Mouse (Mus musculus) cerebellum, adult 2 months (tissue): ENCODE results near the gene Rgn. TPM values are rescaled to one million over a fixed set of nuclear protein-coding genes. Genes with fewer than 3 reads are reported as not detected.
A peak's percentile ranks its signal among the peaks of the same experiment; 100 is the strongest.

Experiments used
- DNase-seq, 2 experiments: peaks; one replicate each; pipeline ENCODE4 v3.0.0; 2021
- H3K27ac ChIP-seq: fragments of 200-500 bp; 2 replicates; pipeline ENCODE4 v1.5.1; 2012; ENCODE audit warnings: low read length, control low read depth, inconsistent platforms; ENCODE audit not compliant: insufficient read depth
- H3K27me3 ChIP-seq: fragments of 200-500 bp; 2 replicates; pipeline ENCODE4 v1.6.1; 2012; ENCODE audit warnings: inconsistent platforms, mild to moderate bottlenecking, low read length, moderate library complexity; ENCODE audit not compliant: control insufficient read depth, insufficient read depth
- H3K4me1 ChIP-seq: fragments of 200-500 bp; 2 replicates; pipeline ENCODE4 v1.6.1; 2011; ENCODE audit warnings: low read length; ENCODE audit not compliant: control insufficient read depth, insufficient read depth
- H3K4me3 ChIP-seq: fragments of 200-500 bp; replicated peaks from 2 replicates; pipeline ENCODE3; 2011; ENCODE audit warnings: mild to moderate bottlenecking, low read depth, low read length, control low read depth; ENCODE audit not compliant: insufficient read depth
- CTCF ChIP-seq: fragments of 200-500 bp; IDR thresholded peaks from 2 replicates; pipeline ENCODE4 v1.5.1; 2011; ENCODE audit warnings: low read depth, mild to moderate bottlenecking, control low read depth, low read length, moderate library complexity, borderline replicate concordance; ENCODE audit not compliant: insufficient read depth
- POLR2A ChIP-seq: fragments of 200-500 bp; IDR thresholded peaks from 2 replicates; pipeline ENCODE4 v1.6.1; 2011; ENCODE audit warnings: low read length, control low read depth, borderline replicate concordance; ENCODE audit not compliant: insufficient read depth
- WGBS: fragments of 180-500 bp; shearing (Covaris S2); methylation state at CpG from one replicate; pipeline ENCODE4 v1.1.7; 2018; 5-methylcytosine and 5-hydroxymethylcytosine counted together
- polyA plus RNA-seq: library from polyadenylated mRNA; depleted of rRNA; stranded (reverse); fragments of >200 nt; gene quantifications from 2 replicates; pipeline ENCODE4 v1.2.3, GENCODE M21; 2012; rRNA removed

Gene Rgn
- polyA plus RNA-seq, 1 experiment: 0.28 TPM

DNA sequence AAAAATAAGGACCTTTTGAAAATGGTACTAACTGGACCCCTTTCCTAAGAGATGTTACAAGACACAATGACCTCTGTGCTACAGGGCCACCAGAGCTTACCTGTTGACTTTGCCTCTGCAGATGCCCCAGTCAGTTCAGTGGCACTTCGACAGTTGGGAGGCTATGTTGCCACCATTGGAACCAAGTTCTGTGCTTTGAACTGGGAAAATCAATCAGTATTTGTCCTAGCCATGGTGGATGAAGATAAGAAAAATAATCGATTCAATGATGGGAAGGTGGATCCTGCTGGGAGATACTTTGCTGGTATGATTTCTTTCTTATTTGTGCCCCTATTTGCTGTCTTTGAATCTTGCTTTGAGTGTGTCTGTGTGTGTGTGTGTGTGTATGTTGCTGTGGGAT, 2.6 kb downstream of the Rgn start:
- TF ChIP-seq CTCF: no peak
- no peak for TF ChIP-seq POLR2A
- H3K4me1 ChIP-seq: no peaks in the 10 kb centered on the region
- DNase-seq: no peak
- H3K4me3 ChIP-seq: no peak overlapping the region
- WGBS: 87% methylated on average over 2 of the region's 2 CpGs
- H3K27me3 ChIP-seq: no peaks in the 10 kb centered on the region
- H3K27ac ChIP-seq: no peak overlapping the region

DNA sequence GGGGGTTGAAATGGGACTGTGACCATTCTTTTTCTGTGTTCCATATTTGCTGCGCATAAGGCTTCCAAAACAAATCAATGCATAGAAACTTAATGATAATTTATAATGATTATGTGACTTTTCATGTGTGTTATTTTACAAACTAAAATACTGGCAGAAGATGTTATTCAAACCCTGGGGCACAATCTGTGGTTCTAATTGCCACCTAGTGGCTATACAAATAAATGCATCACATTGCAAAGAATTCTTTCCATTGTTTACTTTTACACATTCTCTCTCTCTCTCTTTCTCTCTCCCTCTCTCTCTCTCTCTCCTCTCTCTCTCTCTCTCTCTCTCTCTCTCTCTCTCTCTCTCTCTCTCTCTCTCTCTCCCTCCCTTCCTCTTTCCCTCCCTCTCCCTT, 12.3 kb downstream of the Rgn start:
- Histone ChIP-seq H3K27ac (no peak overlapping the region), H3K27me3 (no peaks in the 10 kb centered on the region), H3K4me3 (no peak overlapping the region), H3K4me1 (no peaks in the 10 kb centered on the region)
- 61% methylated on average over 1 of the region's 1 CpGs for WGBS
- DNase-seq: no peak
- no peak for TF ChIP-seq CTCF
- TF ChIP-seq POLR2A: no peak

DNA sequence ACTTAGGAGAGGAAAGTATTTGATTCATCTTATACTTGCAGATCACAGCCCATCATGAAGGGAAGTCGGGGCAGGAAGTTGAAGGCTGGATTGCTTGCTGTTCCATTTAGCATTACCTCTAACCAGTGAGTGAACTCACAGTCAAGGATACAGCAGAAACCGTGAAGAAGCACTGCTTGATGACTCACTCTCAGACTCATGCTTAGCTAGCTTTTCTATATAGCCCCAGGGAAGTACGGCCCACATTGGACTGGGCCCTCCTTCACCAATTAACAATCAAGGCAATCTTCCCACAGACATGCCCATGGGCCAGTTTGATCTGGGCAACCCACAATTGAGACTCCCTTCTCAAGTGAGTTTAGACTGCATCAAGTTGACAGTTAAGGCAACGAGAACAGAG, 14.4 kb downstream of the Rgn start:
- no peak for DNase-seq
- H3K4me1 ChIP-seq: no peaks in the 10 kb centered on the region
- 73% methylated on average over 4 of the region's 4 CpGs for WGBS
- H3K27ac ChIP-seq: no peak overlapping the region
- H3K27me3 ChIP-seq: no peaks in the 10 kb centered on the region
- no peak overlapping the region for H3K4me3 ChIP-seq
- no peak for TF ChIP-seq CTCF
- no peak for TF ChIP-seq POLR2A

DNA sequence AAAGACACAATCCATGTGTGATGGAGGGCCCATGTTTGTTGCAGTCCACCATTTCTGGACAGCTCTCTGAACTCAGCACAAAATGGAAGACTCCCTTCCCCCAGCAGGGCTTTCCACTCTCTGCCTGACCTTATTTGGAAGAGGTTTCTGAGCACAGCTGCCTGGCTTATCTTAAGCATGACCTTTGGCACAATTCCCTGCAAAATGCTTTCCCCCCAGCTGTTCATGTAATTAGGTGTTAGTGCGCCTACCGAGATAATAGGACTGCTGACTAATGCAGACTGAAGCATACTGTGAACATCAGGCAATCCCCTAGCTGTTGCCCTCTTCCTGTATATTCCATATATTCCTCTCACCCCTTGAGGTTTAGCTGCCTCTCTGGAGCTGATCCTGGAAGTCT, 21.4 kb downstream of the Rgn start:
- TF ChIP-seq POLR2A: no peak
- no peak for TF ChIP-seq CTCF
- WGBS: 63% methylated on average over 2 of the region's 2 CpGs
- DNase-seq: no peak

DNA sequence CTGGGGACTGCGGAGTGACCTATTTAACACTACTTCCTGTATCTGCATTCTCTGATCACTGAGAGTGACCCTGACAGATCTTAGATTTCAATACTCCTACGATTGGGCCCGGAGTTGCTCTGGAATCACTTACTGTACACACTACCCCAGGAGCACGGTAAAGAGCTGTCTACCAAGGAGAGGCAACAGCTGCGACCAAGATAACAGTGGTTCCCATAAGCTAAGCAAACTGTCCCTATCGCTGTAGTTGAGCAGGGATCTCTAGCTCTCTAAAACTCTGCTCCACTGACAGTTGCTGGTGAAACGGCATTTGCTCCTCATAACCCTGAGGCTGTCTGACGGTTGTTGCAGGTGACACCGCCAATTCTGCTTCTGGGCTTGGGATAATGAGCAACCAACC, 23.1 kb downstream of the Rgn start:
- WGBS: 62% methylated on average over 9 of the region's 9 CpGs

More for the DNA sequence above, 21.4 kb downstream of the Rgn start:
- no peaks in the 10 kb centered on the region for H3K4me1 ChIP-seq
- no peaks in the 10 kb centered on the region for H3K27me3 ChIP-seq
- H3K4me3 ChIP-seq: no peak overlapping the region
- H3K27ac ChIP-seq: no peak overlapping the region

DNA sequence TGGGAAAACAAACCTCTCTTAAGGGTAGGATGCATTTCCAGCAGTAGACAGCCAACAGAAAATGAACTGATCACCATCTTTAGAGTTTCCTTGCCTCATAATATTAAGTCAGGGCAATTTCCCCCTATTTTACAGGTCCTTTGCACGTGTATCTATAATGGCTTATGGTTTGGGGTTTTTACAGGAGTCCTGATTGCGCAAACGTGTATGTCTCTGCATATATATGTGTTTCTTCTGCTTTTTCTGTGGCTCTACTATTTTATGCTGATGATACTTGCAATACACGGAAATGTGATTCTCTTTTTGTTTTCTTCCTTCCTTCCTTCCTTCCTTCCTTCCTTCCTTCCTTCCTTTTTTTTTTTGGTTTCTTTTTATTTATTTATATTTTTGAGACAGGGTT, 24.3 kb downstream of the Rgn start:
- H3K27me3 ChIP-seq: no peaks in the 10 kb centered on the region
- WGBS: 93% methylated on average over 4 of the region's 4 CpGs
- no peaks in the 10 kb centered on the region for H3K4me1 ChIP-seq
- no peak overlapping the region for H3K4me3 ChIP-seq
- no peak for TF ChIP-seq CTCF
- no peak for TF ChIP-seq POLR2A
- no peak for DNase-seq
- H3K27ac ChIP-seq: no peak overlapping the region

More for the DNA sequence above, 23.1 kb downstream of the Rgn start:
- H3K27me3 ChIP-seq: no peaks in the 10 kb centered on the region
- H3K27ac ChIP-seq: no peak overlapping the region
- H3K4me1 ChIP-seq: no peaks in the 10 kb centered on the region
- DNase-seq: peak; percentile 1 to 7
- no peak overlapping the region for H3K4me3 ChIP-seq
- no peak for TF ChIP-seq POLR2A
- TF ChIP-seq CTCF: no peak

DNA sequence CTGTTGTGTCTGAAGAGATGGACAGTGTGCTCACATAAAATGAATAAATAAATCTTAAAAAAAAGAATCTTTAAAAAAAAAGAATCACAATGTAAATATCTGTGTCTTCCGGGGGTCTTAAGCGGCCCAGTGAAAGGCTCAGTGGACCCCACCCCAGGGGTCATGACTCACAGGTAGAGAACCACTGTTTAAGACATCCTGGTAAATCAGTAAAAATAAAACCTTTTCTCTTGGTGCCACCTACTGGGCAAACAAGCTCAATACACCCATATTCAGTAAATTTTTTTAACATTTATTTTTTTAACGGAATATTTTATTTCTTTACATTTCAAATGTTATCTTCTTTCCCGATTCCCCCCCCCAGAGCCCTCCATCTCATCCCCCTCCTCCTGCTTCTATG, 38.4 kb downstream of the Rgn start:
- no peak overlapping the region for H3K4me3 ChIP-seq
- TF ChIP-seq POLR2A (no peak), CTCF (no peak)
- no peak for DNase-seq
- no peaks in the 10 kb centered on the region for H3K4me1 ChIP-seq
- 10% methylated on average over 4 of the region's 4 CpGs for WGBS
- H3K27me3 ChIP-seq: no peaks in the 10 kb centered on the region
- H3K27ac ChIP-seq: no peak overlapping the region

DNA sequence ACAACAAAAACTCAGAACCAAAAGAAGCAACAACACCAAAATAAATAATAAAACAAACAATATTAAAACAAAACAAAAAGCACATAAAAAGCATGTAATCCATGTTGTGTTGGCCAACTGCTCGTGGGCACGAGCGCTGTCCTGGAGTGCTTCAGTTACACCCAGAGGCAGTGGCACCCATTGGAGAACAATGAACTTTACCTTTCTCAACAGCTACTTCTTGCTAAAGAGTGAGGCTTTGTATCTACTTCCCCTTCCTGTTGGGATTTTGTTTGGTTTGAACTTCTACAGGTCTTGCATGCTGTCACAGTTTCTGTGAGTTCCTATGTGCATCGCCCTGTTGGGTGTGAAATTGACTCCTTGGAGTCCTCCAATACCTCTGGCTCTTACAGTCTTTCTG, 58.9 kb downstream of the Rgn start:
- DNase-seq: no peak
- H3K4me1 ChIP-seq: no peaks in the 10 kb centered on the region
- no peak for TF ChIP-seq CTCF
- no peak for TF ChIP-seq POLR2A
- no peak overlapping the region for H3K27ac ChIP-seq
- 82% methylated on average over 4 of the region's 4 CpGs for WGBS
- no peak overlapping the region for H3K4me3 ChIP-seq
- no peaks in the 10 kb centered on the region for H3K27me3 ChIP-seq

Other genes with a start within 250 kb of the Rgn start
- 10.5 and 11.2 TPM in 2 replicates for gene Rp2, start 185.3 kb upstream of the Rgn start, polyA plus RNA-seq
- 2.9 TPM in 2 replicates for gene Jade3, start 124.1 kb upstream of the Rgn start, polyA plus RNA-seq
- gene Rbm10, start 67.7 kb downstream of the Rgn start, polyA plus RNA-seq: 61.5 and 62.4 TPM in 2 replicates
- gene Ndufb11, start 67.8 kb downstream of the Rgn start, polyA plus RNA-seq: 282 and 300 TPM in 2 replicates
- 288 and 301 TPM in 2 replicates for gene Uba1, start 108.5 kb downstream of the Rgn start, polyA plus RNA-seq
- 579 and 612 TPM in 2 replicates for gene Cdk16, start 138.2 kb downstream of the Rgn start, polyA plus RNA-seq
- gene Usp11, start 154.1 kb downstream of the Rgn start, polyA plus RNA-seq: 66.2 and 69.0 TPM in 2 replicates
- 306 and 313 TPM in 2 replicates for gene Araf, start 248.0 kb downstream of the Rgn start, polyA plus RNA-seq